Mouse (Mus musculus) liver, embryonic 12.5 days (tissue): ENCODE measurements around the gene Sde2. TPM values are rescaled to one million over a fixed set of nuclear protein-coding genes. Genes with fewer than 3 reads are reported as not detected.

Experiments
- ATAC-seq: fragments of 200-750 bp; cut with Nextera tagmentation; 2 replicates; pipeline ENCODE4 v1.8.0; 2017; ENCODE audit warnings: moderate number of reproducible peaks, mild to moderate bottlenecking, moderate library complexity
- H3K27ac ChIP-seq: fragments of 300-500 bp; sonication (generic); 2 replicates; pipeline ENCODE4 v1.5.1; 2016; ENCODE audit warnings: mild to moderate bottlenecking
- H3K27me3 ChIP-seq: fragments of 300-500 bp; sonication (generic); replicated peaks from 2 replicates; pipeline ENCODE4 v1.6.1; 2016; ENCODE audit warnings: mild to moderate bottlenecking, moderate library complexity
- H3K36me3 ChIP-seq: fragments of 300-500 bp; sonication (generic); 2 replicates; pipeline ENCODE4 v1.6.1; 2016; ENCODE audit warnings: mild to moderate bottlenecking, moderate library complexity
- H3K4me1 ChIP-seq: fragments of 300-500 bp; sonication (generic); 2 replicates; pipeline ENCODE4 v1.6.1; 2016
- H3K4me2 ChIP-seq: fragments of 300-500 bp; sonication (generic); 2 replicates; pipeline ENCODE4 v1.6.1; 2016; ENCODE audit warnings: mild to moderate bottlenecking, moderate library complexity
- H3K4me3 ChIP-seq: fragments of 300-500 bp; sonication (generic); 2 replicates; pipeline ENCODE4 v1.5.1; 2016; ENCODE audit warnings: mild to moderate bottlenecking, moderate library complexity
- H3K9ac ChIP-seq: fragments of 300-500 bp; sonication (generic); 2 replicates; pipeline ENCODE4 v1.6.1; 2016; ENCODE audit warnings: mild to moderate bottlenecking, moderate library complexity
- H3K9me3 ChIP-seq: fragments of 300-500 bp; sonication (generic); replicated peaks from 2 replicates; pipeline ENCODE4 v1.6.1; 2016; ENCODE audit warnings: mild to moderate bottlenecking, moderate library complexity
- WGBS: fragments of 180-500 bp; shearing (Covaris S2); methylation state at CpG from one replicate; pipeline ENCODE4 v1.1.7; 2016; ENCODE audit not compliant: insufficient replicate concordance; 5-methylcytosine and 5-hydroxymethylcytosine counted together
- polyA plus RNA-seq: library from polyadenylated mRNA; unstranded; fragments of >200 nt; fragmentation: Nextera tagmentation; extraction: Ambion mirVana; gene quantifications from 2 replicates; pipeline ENCODE4 v1.2.1, GENCODE M21; 2016

Gene Sde2
- polyA plus RNA-seq = 39.2 and 39.4 TPM in 2 replicates

- H3K4me1 ChIP-seq = peaks cover 67% of the 10 kb centered on the region
Measured at GRCm38 (mm10) chr1:180850316-180851270, at the start of gene Sde2. Gene Sde2, plus strand, starts transcription at chr1:180851127.

GRCm38 (mm10) chr1:180801466-180801994 is 49.4 kb upstream of the Sde2 start:
- H3K36me3 ChIP-seq = peaks cover 64% of the 10 kb centered on the region
- H3K4me3 ChIP-seq = no peak overlapping the region
- H3K9ac ChIP-seq = no peak overlapping the region
- peaks cover 25% of the 10 kb centered on the region for H3K4me1 ChIP-seq
- no peak overlapping the region for H3K27ac ChIP-seq
- H3K4me2 ChIP-seq = no peak overlapping the region
- H3K9me3 ChIP-seq = no peaks in the 10 kb centered on the region
- 87% methylated on average over 3 of the region's 3 CpGs for WGBS
- 0 out of 2 replicates have a peak, but pooled peaks cover 5% of the 10 kb centered on the region for H3K27me3 ChIP-seq
- no peak for ATAC-seq

More at GRCm38 (mm10) chr1:180850316-180851270, at the start of gene Sde2:
- ATAC-seq = peak; percentile 92
- Histone ChIP-seq H3K36me3 (peaks cover 26% of the 10 kb centered on the region), H3K9ac (peak within 1 kb of the TSS; percentile 86), H3K4me3 (peak within 1 kb of the TSS; percentile 83), H3K27me3 (no peaks in the 10 kb centered on the region), H3K9me3 (no peaks in the 10 kb centered on the region), H3K27ac (peak within 1 kb of the TSS; percentile 99), H3K4me2 (peak within 1 kb of the TSS; percentile 84)
- under 1% methylated on average over 77 of the region's 77 CpGs for WGBS

- H3K4me2 ChIP-seq = no peak overlapping the region
- no peak for ATAC-seq
- WGBS = 91% methylated on average over 6 of the region's 6 CpGs
Measured at GRCm38 (mm10) chr1:180803881-180804280, 47.0 kb upstream of the Sde2 start.

GRCm38 (mm10) chr1:180808831-180809230 is 42.1 kb upstream of the Sde2 start:
- Histone ChIP-seq H3K36me3 (peaks cover 75% of the 10 kb centered on the region), H3K4me1 (peaks cover 58% of the 10 kb centered on the region), H3K27me3 (no peaks in the 10 kb centered on the region), H3K4me3 (peak overlapping the region; percentile 26; the same call in 1 of the 2 replicates), H3K27ac (no peak overlapping the region), H3K9me3 (no peaks in the 10 kb centered on the region), H3K9ac (no peak overlapping the region), H3K4me2 (peak overlapping the region; percentile 70)
- 86% methylated on average over 5 of the region's 5 CpGs for WGBS
- no peak for ATAC-seq

More at GRCm38 (mm10) chr1:180803881-180804280, 47.0 kb upstream of the Sde2 start:
- no peaks in the 10 kb centered on the region for H3K27me3 ChIP-seq
- 0 out of 2 replicates have a peak overlapping the region, but pooled peaks have one; percentile 36 for H3K27ac ChIP-seq
- peaks cover 38% of the 10 kb centered on the region for H3K4me1 ChIP-seq
- H3K4me3 ChIP-seq = no peak overlapping the region
- H3K36me3 ChIP-seq = peaks cover 86% of the 10 kb centered on the region
- H3K9me3 ChIP-seq = no peaks in the 10 kb centered on the region
- no peak overlapping the region for H3K9ac ChIP-seq

- H3K9me3 ChIP-seq = no peaks in the 10 kb centered on the region
- WGBS = 42% methylated on average over 7 of the region's 7 CpGs
- peak overlapping the region; percentile 70 for H3K4me2 ChIP-seq
- peaks cover 54% of the 10 kb centered on the region for H3K36me3 ChIP-seq
- peaks cover 55% of the 10 kb centered on the region for H3K4me1 ChIP-seq
- peak overlapping the region; percentile 99 for H3K9ac ChIP-seq
- H3K4me3 ChIP-seq = peak overlapping the region; percentile 89
- H3K27ac ChIP-seq = peak overlapping the region; percentile 46
- H3K27me3 ChIP-seq = no peaks in the 10 kb centered on the region
- ATAC-seq = no peak
Measured at GRCm38 (mm10) chr1:180810976-180811375, 40.0 kb upstream of the Sde2 start.

GRCm38 (mm10) chr1:180811596-180812462 is 39.1 kb upstream of the Sde2 start:
- no peak for ATAC-seq
- Histone ChIP-seq H3K4me1 (peaks cover 62% of the 10 kb centered on the region), H3K27ac (peak overlapping the region; percentile 100), H3K9me3 (no peaks in the 10 kb centered on the region), H3K4me3 (peak overlapping the region; percentile 89), H3K36me3 (peaks cover 45% of the 10 kb centered on the region), H3K9ac (peak overlapping the region; percentile 99), H3K4me2 (peak overlapping the region; percentile 70), H3K27me3 (no peaks in the 10 kb centered on the region)
- 2% methylated on average over 27 of the region's 27 CpGs for WGBS

- Histone ChIP-seq H3K9ac (peak overlapping the region; percentile 99), H3K9me3 (no peaks in the 10 kb centered on the region), H3K4me2 (peak overlapping the region; percentile 70), H3K27ac (peak overlapping the region; percentile 100), H3K4me3 (peak overlapping the region; percentile 89), H3K4me1 (peaks cover 65% of the 10 kb centered on the region), H3K27me3 (no peaks in the 10 kb centered on the region), H3K36me3 (peaks cover 36% of the 10 kb centered on the region)
- under 1% methylated on average over 71 of the region's 71 CpGs for WGBS
- ATAC-seq = peak; percentile 26
Measured at GRCm38 (mm10) chr1:180812463-180813408, 38.2 kb upstream of the Sde2 start.

- Histone ChIP-seq H3K9ac (peak overlapping the region; percentile 99), H3K4me1 (peaks cover 67% of the 10 kb centered on the region)
- 1% methylated on average over 58 of the region's 65 CpGs for WGBS
Measured at GRCm38 (mm10) chr1:180813409-180813884, 37.5 kb upstream of the Sde2 start.

GRCm38 (mm10) chr1:180813885-180814740 is 36.8 kb upstream of the Sde2 start, which contains the start of gene H3f3a:
Gene H3f3a, minus strand, starts transcription at chr1:180813943.
- Histone ChIP-seq H3K9me3 (no peaks in the 10 kb centered on the region), H3K9ac (peak within 1 kb of the TSS; percentile 99), H3K4me1 (peaks cover 69% of the 10 kb centered on the region), H3K4me2 (peak within 1 kb of the TSS; percentile 87), H3K4me3 (peak within 1 kb of the TSS; percentile 89), H3K27me3 (no peaks in the 10 kb centered on the region), H3K27ac (peak within 1 kb of the TSS; percentile 100), H3K36me3 (peaks cover 24% of the 10 kb centered on the region)
- 3% methylated on average over 61 of the region's 69 CpGs for WGBS
- peak; percentile 66 for ATAC-seq

More at GRCm38 (mm10) chr1:180813409-180813884, 37.5 kb upstream of the Sde2 start:
- H3K27me3 ChIP-seq = no peaks in the 10 kb centered on the region
- peak overlapping the region; percentile 89 for H3K4me3 ChIP-seq
- peaks cover 30% of the 10 kb centered on the region for H3K36me3 ChIP-seq
- H3K9me3 ChIP-seq = no peaks in the 10 kb centered on the region
- peak; percentile 84 for ATAC-seq
- peak overlapping the region; percentile 100 for H3K27ac ChIP-seq
- H3K4me2 ChIP-seq = peak overlapping the region; percentile 87
